Mouse (Mus musculus) retina, postnatal 7 days (tissue): Measurements from ENCODE around the gene Phxr2.
"Not testable (repeated sequence)": the region's sequence is repeated elsewhere in the genome, so short reads cannot be mapped to it uniquely, and the experiment has no call there.

Experiments used
- DNase-seq: peaks from one replicate; pipeline ENCODE4 v3.0.0-alpha.2; 2012; ENCODE audit warnings: low read depth, low spot score

Phxr2 gene

DNA sequence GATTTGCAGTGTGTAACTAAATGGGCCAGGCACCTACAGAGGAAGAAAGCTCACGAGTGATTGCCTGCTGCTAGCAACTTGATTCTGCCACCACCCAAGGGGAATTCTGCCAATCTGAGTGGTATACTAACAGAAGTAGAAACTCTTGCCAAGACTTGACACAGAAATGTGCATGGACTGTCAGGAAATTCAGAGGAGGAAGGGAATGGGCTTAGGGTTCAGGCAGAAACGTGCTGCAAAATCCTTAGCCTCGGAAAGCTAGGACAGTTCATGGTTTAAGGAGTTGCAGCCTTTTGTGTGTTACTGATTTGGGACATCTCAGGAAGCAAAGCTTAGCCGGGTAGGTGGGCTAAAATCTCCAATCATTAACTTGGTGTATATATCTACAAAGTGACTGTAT lies at the start of gene Phxr2:
TSS of gene Phxr2 (minus strand) at position 101 of the 400 bp plus-strand sequence.
- DNase-seq = no peak

DNA sequence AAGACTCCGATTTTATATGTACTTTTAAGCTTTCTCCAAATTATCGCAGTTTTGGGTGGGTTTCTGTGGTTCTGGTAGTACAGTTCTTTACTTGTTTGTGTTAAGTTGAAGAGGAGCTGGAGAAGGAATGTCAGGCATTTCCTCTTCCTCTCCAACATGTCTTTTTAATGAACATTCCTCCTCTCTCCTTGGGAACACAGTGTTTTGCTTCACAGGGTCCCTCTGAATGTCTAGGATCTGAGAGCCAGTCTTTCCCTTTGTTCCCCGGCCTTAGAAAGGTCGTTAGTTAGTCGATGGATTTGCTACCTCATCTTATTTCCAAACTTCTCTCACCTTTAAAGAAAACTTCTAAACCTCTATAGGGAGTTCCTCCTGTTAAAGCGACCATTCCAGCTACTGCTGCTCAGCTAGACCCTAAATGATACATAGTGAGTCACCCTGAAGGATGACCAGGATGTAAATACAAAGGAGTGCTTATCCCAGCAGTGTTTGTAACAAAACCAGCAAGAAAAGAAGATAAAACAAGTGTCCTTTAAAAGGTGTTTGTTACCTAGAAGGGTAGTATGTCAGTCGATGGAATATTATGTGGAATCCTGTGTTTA lies 46.9 kb upstream of the Phxr2 start:
- DNase-seq = no peak

DNA sequence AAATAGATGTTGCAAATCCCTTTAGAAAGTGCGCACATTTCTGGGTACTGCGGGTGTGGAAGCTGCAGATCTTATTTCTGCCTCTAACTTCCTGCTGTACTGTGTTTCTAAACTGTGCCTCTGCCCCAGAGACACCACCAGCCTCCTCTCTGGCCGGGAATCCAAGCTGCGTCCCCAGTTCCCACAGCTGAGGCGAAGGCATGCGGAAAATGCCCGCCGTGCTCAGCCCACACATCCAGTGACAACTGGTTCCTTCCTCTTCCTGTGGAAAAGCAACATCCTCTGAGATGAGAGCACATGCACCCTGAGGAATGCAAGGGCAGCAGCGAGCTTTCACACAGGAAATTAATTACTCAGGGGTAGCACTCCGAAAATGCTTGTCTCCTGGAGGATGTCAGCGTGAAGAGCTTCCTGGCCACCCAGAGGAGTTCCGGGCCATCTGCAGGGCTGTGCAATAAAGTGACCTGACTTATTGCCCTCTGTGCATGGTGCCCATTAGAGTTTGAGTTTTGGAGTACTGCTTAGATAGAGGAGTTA lies 45.9 kb upstream of the Phxr2 start:
- no peak for DNase-seq

DNA sequence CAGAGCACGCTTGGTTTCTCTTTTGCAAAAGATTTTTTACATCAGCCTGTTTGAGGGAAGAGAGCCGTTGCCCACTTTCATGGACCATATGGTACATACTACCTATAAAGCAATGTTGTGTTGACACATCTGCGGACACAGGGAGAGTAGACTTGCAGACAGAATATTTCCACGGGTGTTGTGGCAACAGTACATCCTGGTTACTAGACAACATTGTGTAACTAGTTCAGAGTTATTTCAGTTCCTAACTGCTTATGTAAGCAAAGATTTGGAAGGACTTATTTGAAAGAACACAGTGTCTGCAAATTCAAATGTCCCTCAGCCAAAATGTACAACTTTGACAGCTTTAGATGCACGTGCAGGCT lies 43.6 kb upstream of the Phxr2 start:
- no peak for DNase-seq

DNA sequence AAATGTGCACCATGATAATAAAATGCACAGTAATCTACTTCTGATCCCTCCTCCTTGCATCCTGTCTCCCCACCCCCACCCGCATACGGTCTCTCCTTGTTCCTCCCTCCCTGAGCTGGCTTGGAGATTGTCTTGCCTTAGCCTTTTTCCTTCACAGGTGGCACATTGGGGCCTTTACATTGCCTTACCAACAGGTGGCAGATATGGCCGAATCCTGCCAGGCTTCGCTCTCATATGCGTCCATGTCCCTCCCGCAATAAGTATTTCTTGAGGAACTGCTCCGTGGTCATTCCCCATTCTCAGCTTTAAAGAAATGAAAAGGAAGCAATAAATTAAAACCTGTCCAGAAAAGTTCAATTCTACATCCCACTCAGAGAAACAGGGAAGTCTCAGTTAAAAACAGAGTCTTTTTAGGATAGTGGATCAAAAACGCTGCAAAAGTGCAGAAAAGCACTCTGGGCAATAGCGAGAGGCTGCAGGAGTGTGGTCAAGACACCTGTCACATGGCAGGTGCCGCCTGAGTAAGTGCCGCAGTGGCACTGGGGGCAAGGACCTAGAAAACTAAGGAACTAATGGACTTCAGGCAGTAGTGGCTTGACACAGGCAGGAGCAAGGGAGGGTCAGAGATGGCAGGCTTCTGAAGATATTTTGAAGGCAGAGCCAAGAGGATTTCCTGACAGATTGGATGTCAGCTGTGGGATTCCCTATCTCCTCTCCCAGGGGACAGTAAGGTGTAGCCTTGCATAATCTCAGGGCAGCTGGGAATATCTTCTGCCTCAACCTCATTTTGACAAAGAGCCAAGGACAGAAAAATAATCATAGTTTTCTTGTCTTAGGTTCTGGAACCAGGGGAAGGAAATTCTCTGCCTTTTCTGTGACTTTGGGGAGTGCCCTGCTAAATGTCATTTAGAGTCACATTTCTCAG lies 43.0 kb upstream of the Phxr2 start:
- DNase-seq = no peak

DNA sequence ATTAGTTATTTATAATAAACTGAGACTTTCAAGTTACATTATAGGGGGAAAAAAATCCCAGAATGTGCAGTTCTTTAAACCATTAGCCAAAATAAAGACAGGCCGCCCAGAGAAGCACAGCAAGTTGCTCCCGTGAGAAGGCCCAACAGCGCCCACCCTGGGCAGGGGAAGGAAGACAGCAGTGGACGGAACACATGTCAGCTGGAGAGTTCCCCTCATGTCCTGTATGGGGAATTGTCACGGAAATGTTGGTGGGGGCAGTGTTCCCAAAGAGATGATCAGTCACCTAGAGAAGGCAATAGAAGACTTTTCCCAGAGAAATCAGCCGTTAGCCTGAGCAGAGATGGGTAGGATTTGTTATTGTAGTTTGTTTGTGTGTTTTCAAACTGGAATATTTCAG lies 42.3 kb upstream of the Phxr2 start:
- DNase-seq = no peak

DNA sequence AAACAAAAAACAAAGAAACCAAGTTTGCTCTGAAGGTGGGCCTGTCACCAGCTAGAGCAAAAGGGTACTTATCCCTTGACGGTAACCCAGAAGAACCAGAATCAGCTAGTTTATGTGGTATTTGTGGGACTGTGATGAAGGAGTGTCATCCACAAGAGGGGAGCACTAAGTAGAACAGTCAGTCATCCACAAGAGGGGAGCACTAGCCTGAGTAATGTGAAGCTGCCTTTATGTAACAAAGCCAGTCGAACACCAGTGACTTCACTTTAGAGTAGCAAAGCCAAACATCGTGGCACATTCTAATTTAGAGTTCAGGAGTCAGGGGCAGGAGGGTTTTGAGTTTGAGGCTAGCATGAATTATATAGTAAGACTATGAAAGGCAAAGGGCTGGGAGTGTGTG lies 40.3 kb upstream of the Phxr2 start:
- DNase-seq = no peak

DNA sequence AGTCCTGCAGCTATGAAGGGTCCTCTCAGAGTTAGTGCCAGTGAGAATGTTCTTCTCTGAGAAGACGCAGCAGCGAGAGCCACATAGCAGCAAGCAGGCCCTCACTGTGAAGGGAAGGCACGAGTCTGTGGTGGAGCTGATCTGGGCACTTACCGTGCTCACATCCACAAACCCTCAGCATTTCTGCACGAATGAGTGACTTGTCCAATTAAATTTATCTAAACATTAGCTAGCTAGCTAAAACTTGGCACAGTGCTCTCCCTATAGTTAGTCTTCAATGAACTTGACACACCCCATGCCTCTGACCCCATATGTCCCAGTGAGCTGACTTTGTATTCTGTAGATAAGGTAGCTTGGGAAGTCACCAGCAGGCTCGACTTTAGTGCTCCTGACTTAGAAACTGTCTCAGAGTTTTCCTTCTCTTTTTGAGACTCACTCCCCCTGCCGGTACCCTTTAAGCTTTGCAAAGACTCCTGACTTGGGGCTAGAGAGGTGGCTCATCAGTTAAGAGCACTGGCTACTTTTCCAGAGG lies 39.7 kb upstream of the Phxr2 start:
- no peak for DNase-seq

DNA sequence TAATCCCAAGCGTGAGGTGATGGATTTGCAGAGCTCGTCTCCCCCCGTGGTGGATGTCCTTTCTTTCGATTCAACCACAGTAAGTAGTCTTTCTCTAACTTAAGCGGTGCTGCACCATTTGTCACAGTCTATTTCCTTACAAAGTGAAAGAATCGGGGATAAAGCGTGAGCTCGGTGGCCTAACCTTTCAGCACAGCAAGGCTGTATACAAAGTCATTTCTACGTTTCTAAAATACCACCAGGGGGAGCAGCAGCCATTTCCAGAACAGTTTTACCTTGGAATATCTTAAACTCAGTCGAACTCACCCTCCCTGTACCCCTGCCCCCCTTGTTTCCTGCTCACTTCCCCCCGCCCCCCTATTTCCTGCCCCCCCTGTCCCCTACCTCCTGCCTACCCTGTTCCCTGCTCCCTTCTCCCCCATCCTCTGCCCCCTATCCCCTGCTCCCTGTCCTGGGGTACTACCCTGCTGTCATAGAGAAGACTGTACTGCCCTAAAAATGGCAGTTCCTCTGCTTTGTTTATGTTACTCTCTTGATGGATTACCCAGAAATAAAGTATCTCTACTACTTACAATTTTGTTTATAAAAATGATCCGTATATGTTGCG lies 38.8 kb upstream of the Phxr2 start:
- DNase-seq = peak; percentile 38

DNA sequence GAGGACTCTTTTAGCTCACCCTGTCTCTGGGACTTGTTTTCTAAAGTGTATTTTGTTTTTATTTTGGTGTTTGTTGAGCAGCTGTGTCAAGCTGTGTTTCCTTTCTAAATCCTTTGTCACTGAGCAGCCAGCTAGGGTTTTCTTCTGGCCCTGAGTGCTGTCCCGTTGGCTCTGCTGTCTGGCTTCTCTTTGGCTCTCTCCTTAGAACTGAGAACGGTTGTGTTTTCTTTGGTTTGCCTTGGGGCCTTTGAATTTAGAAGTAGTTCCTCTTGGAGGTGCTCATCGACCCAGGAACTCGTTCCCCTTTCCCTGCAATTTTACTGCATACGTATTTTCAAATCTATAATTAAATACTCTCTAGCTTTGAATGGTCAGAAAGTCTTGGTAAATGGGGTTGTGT lies 36.9 kb upstream of the Phxr2 start:
- DNase-seq = no peak

DNA sequence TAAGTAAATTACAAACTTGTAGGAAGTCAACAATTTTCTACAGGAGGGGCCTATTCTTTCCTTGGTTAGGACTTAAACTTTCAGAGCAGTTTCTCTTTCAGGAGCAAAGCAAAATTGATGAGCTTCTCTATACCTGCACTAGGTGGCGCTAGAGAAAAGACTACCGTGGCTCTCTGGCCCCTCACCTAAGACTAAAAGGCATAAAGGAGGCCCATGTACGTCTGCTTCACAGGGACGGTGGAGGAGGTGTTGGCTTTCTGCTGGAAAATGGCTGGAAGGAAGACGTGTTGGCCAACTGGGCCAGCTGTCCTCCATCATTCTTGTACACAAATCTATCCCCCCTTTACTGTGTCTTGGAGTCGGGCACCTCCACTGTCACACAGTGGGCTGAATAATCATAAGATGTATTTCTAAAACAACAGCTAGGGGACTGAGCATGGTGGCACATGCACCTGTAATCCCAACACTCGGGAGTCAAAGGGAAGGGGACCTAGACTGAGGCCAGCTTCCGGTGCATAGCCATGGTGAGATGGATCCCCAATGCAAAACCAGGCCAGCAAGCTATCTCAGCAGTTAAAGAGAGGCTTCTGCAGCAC lies 36.0 kb upstream of the Phxr2 start:
- DNase-seq = peak; percentile 27

DNA sequence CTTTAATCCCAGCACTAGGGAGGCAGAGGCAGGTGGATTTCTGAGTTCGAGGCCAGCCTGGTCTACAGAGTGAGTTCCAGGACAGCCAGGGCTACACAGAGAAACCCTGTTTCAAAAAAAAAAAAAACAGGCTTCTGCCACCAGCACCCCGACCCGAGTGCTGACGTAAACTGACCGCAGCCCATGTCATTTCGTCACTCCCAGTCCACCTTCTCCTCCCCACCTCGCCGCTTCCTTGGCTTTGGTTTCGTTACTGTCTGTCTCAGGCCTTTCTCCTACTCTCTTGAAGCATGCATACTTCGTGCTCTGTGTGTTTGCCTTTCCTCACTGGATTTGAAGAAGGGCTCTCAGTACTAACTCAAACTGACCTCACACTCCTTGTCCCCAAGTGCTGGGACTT lies 31.6 kb upstream of the Phxr2 start:
- not testable (repeated sequence) for DNase-seq

DNA sequence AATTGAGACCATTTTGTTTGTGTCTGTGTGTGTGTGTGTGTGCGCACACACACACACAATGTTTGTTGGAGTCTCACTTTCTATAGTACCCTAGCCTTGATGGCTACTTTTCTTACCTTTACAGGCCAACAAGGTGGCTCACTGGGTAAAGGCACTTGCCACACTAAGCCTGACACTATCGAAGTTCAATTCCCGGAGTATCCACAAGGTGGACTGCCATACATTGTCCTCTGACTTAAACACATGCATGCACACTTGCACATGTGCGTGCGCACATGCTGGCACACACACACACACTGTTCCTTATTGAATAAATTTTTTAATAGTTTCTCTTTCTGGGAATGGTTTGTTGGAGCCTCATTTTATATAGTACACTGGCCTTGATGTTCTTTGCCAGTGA lies 30.7 kb upstream of the Phxr2 start:
- DNase-seq = no peak

DNA sequence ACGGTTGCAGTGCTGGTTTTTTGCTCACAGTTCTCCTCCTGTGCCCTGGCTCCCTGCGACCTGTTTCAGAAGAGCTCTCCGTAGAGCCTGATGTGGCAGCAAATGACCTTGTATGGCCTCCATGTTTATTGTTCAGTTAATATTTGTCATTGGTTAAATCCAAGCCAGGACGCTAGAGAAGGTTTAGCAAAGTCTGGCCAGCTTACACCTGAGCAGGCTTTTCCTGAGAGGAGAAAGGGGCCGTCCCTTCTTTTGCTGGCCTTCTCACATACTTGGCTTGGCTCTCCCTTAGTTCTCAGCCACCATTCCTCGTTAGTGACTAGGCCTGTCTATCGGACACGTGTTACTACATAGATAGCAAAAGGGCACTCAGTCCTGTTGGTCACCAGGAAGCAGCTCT lies 28.5 kb upstream of the Phxr2 start:
- no peak for DNase-seq

DNA sequence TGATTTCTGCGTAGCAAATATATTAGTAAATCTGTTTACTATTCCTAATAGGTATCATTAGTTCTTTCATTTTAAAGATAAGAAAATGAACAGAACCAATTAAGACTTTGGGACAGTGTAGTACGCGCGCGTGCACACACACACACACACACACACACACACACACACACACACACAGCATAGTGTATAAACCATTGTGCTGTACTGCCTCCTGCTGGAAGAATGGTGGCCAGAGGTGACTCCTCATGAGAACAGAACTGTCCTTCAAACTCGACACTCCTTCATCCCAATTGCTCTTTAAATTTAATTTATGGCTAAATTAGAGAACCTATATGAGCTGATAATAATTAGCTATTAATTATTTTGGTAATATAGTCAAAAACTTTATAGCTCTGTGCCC lies 25.9 kb upstream of the Phxr2 start:
- DNase-seq = no peak

DNA sequence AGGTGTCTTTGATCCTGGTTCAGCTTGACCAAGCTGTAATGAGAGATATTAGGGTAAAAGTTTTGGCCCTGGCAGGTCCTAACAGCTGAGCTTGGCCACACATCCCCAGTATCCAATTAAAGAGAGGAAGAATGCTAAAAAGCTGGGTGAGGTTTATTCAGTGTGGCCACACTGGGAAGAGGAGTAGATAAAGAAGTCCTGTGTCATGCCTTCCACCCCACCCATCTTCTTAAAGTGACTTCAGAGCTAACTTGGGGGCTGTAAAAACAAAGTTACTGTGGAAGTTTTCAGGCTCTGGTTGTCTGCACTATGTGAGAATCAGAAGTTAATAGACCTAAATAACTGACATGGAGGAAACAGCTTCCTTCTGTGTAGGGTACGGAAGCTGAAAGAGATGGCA lies 25.5 kb upstream of the Phxr2 start:
- DNase-seq = no peak

DNA sequence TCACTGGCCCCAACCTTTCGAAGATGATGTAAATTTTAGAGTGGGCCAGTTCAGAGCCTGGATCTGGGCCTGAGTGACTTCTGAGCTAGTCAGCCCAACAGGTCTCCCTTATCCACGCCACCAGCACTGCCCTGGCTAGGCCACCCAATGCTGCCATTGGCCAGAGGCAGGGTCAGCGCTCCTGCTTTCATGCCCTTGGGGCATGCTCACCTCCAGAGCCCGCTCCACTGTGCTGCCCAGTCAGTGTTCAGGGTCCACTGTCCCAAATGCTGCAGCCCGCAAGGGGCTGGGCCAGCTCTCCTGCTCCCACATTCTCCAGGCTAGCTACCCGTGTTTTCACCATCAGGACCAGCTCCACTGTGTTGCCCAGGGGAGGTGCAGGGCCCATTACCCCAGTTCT lies 23.9 kb upstream of the Phxr2 start:
- DNase-seq = no peak

DNA sequence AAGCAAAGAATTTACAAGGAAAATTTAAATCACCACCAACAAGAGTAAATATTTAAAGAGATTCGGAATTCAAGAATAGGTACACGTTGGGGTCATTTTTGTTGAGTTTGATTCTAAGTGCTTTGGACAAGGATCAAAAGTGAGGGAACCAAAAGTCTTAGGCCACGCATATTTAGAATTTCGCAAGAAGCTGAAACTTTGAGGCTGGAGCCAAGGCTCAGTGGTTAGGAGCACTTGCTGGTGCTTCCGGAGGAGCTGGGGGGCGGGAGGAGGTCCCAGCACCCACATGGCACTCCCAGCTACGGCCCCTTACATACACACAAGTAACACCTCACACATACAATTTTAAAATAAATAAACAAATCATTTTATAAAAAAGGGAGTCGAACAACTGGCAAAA lies 20.5 kb upstream of the Phxr2 start:
- DNase-seq = no peak

DNA sequence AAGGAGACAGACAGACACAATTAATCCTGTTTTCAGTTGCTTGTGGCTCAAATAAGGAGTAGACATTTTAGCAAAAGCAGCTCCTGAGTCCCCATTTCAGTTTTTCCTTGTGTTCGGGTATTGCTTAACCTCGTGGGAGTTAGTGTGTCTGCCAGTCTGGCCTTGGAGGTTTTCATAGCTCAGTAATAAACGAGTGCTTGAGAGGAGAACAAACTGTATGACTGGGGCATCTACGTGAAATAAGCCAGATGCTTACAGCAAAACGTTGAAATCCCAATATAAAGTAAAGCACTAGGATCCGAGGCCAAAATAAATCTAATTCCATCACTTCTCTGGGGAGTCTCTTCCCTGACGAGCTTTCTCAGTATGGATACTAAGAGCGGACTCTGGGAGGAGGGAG lies 19.5 kb upstream of the Phxr2 start:
- DNase-seq = no peak

DNA sequence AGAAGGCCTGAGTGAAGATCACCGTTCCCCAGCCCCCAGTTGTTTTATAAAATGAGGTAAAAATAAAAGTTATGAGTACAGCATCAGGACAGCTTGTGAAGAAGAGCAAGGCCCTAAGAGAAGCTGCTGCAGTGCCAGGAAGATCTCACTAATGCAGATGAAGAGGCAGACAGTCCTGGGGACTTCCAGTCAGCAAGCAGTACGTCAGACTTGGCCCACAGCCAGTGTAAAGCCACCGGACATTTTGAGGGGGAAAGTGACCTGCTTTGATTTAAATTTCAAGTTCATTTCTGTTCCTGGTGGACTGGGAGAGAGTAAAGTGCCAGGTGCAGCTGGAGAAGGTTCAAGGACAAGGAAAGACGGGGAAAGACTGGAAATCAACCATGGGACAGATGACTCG lies 10.2 kb upstream of the Phxr2 start:
- DNase-seq = no peak

DNA sequence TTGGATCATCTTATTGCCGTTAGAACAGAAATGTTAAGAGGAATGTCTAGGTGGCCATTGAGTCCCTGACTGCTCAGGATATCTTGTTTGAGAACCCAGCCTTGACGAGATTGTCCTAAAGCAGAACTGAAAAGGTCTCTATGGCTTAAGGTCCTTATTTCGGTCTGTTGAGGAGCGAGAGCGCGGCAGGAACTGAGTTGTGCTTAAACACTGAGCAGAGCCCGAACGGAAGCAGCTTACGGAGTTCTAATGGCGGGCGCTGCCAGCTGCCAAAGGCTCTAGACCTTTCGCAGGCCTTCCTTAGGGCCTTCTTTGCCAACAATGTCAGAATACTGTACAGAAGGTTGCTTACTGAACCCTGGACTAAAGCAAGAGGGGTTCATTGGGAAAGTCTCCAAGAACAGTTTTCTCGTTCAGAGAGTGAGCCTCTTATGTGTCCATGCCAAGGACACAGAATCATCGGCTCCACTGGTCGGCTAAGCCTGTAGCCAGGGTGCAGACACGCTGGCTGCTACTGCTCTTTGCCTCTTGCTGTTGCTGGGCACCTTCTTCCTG lies 7.3 kb upstream of the Phxr2 start:
- no peak for DNase-seq
